Mouse (Mus musculus): ENCODE data around the gene Klf1.
A peak's percentile ranks its signal among the peaks of the same experiment; 100 is the strongest.

Klf1 gene

DNA sequence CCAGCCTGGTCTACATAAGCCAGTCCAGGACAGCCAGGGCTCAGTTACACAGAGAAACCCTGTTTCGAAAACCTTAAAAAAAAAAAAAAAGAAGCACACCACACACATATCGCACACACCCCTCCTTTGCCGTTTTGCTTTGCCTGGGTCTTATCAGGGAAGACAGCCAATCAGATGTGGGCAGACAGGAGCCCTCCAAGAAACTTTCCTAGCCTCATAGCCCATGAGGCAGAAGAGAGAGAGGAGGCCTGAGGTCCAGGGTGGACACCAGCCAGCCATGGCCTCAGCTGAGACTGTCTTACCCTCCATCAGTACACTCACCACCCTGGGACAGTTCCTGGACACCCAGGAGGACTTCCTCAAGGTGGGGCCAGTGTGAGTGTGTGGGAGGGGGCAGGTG is at the start of gene Klf1:
TSS of gene Klf1 (plus strand) at position 177 of the 400 bp plus-strand sequence.
- no peak for DNase-seq (ENCODE audit: low spot score)

DNA sequence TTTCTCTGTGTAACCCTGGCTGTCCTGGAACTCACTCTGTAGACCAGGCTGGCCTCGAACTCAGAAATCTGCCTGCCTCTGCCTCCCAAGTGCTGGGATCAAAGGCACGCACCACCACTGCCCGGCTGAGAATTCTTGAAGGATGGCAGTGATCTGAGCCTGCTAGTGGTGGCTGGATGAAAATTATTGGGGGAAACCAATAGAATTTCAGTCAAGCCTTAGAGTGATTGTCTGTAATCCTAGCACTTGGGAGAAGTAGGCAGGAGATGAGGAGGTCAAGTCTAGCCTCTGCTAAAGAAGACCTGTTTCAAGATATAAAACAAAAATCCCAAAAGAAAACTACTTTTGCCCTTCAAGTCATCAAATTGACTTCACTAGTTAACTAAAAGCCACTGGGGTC is 45.3 kb upstream of the Klf1 start:
- DNase-seq (ENCODE audit: low spot score): no peak

DNA sequence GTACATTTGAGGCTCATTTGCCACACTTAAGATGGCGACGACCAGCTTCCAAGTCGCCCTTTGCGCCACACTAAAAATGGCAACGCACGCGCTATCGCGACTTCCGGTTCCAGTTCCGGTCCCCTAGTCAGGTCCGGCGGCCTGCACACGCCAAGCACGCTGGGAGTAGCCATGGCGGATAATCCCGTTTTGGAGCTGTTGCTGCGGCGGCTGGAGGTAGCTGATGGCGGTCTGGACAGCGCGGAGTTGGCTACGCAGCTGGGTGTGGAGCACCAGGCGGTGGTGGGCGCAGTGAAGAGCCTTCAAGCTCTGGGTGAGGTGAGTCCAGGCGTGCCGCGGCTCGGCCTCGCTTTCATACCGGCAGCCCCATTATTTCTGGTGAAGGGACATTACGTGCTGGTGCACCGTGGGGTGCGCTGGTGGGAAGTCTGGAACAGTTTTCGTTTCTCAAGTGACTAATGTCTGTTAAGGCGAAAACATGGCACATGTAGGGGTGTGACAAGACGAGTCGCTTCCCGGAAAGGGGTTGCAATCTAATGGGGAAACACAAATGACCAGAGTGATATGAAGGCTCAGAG is 44.8 kb upstream of the Klf1 start, which contains the start of gene Farsa:
TSS of gene Farsa (plus strand) at position 126 of the 578 bp plus-strand sequence.
- peak; percentile 80 for DNase-seq (ENCODE audit: low spot score)

DNA sequence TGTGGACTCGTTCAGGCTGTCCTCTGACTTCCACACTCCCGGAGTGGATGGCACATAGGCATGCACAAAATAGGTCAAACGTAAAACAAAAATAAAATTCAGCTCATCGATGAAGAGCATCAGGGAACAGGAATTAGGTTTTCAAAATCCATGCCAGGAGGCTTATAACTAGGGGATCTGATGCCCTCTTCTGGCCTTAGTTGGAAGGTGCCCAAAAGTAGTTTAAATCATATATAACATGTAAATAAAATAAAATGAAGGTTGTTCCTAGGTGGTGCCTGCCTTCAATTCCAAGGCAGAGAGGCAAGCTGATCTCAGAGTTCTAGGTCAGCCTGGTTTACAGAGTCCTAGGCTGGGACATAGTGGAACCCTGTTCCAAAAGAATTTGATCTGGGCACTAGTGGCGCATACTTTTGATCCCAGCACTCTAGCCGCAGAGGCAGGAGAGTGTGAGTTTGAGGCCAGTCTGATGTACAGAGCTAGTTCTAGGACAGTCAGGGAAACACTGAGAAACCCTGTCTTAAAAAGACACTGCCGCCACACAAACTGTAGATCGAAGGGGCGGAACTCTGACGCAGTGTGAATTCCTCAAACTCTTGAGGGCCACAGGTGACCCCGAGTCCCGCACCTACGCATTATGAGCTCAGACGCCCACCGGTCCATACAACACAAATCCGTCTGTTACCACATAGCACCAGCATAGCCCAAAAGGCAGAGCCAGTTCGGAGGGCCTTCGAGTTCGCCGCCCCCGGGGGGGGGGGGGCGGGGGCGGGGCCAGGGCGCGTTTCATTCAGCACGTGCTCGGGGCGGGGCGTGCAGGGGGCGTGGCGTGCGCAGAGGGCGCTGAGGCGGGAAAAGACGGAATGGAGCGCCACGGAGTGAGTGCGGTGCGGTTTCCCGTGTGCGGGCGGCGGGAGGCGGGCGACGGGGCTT is 30.1 kb upstream of the Klf1 start, which contains the start of gene Syce2:
TSS of gene Syce2 (plus strand) at position 736 of the 933 bp plus-strand sequence.
- no peak for DNase-seq (ENCODE audit: low spot score)

DNA sequence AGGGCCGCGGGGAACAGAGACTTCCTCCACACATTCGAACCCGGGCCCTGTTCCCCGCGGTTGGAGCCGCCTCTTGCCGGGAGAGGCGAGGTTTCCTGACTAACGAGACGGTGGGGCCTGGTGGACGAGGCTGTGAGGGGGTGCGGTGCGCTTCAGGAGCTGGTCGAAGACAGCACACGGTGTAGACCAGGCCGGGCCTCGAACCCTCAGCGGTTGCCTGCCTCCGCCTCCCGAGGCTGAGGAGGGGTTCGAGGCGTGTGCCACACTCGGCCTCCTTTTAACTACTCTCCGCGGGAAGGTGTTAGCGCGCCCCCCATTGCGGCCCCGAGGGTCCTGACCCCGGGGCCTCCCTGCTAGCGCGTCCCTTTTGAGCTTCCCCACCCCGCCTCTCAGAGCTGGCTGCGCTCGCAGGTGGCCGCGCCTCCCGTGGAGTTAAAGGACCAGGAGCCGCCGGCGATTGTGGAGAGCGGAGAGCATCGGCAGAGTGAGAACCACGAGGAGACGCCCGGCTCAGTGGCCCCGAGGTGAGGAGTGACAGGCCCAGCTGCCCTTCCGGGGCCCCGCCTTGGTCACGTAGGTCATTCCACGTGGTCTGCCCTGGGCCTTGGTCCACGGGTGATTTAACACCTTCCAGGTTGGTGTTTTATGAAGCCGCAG is 29.3 kb upstream of the Klf1 start:
- no peak for DNase-seq (ENCODE audit: low spot score)

DNA sequence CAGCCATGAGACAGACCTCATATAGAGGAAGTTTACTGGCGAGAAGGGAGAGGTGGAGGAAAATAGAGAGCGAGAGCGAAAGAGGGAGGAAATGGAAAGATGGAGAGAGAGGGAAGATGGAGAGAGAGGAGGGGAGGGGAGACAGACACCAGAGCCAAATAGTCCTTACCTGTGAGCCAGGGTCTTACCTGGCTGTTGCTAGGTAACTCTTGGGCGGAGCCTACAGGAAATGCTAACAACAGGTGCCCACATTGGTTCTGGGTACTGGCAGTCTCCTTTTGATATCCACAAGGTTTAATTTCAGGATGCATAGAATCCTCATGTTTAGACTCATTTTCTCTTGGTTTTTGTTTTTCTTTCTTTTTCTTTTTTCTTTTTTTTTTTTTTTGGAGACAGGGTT is 28.7 kb upstream of the Klf1 start:
- DNase-seq (ENCODE audit: low spot score): no peak

DNA sequence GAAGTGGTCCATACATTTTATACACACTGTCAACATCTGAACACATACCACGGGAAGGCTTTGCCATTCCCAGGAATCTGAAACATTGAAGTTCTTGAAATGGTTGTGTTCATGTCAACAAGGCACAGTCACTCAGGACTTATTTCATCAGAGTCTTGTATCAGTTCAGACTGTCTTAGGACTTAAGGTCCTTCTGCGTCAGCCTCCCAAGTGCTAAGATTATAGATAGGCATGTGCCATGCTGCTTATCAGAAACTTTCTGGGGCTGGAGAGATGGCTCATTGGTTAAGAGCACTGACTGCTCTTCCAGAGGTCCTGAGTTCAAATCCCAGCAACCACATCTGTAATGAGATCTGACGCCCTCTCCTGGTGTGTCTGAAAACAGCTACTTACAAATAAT is 27.4 kb upstream of the Klf1 start:
- DNase-seq (ENCODE audit: low spot score): no peak

DNA sequence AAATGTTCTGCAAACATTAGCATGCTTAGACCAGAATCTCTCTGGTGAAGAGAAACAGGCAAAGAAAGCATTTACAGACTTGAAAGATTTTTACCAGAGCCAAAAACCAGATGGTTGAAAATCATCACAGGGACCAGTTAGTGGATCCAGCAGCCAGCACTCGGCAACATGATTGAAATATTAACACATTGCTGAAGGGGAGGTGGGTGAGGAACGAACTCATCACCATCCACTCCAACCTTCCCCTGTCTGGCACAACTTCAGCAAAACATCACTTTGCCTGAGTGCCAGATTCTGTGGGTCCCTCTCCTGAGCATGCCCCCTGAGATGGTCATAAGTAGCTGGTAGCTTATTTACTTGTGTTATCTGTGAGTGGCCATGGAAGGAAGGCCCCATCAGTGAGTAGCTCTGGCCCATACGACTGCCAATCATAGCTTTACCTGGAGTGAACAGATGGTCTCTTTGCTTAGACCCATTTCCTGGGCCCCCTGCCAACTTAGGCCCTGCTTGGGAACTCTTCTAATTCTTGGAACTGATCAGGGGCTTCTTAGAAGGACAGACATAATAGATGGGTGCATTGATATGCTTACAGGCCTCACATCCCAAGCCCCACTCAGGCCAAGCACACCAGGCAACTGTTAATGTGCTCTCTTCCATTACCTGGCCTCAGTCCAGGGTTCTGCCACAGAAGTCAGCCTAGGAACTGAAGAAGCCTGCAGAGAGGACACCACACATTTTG is 24.3 kb upstream of the Klf1 start:
- no peak for DNase-seq (ENCODE audit: low spot score)

DNA sequence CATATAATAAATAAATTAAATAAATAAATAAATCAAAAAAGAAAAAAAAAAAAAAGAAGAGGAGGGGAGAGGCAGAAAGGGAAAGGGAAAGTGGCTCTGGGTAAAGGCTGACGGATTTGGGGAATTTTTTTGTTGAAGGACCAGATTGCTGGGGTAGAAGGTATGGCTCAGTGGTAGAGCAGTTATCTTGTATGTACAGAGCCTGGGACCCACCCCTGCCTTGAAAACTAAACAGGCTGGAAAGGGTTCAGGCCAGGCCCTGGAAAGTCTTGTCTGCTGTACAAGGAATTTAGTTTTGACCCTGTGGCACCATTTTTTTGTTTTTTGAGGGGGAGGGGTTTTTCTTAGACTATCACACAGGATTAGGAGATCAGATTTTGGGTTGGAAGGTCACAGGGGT is 22.8 kb upstream of the Klf1 start:
- DNase-seq (ENCODE audit: low spot score): no peak

DNA sequence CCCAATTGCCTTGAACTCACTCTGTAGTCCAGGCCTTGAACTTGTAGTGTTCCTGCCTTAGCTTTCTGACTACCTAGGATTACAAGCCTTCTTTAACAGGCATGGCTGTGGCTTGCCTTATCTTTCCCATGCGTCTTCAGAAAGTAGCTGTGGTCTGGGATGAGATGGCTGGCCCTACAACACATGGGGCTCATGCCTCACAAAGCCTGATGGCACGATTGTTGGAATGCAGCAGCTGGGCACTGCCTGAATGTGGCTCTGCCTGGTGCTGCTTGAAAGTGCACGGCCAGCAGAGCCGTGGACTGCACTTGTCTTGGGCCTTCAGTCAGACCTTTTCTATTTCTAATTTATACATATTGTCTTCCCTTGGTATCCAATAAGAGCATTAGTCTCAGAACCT is 17.0 kb upstream of the Klf1 start:
- DNase-seq (ENCODE audit: low spot score): no peak

DNA sequence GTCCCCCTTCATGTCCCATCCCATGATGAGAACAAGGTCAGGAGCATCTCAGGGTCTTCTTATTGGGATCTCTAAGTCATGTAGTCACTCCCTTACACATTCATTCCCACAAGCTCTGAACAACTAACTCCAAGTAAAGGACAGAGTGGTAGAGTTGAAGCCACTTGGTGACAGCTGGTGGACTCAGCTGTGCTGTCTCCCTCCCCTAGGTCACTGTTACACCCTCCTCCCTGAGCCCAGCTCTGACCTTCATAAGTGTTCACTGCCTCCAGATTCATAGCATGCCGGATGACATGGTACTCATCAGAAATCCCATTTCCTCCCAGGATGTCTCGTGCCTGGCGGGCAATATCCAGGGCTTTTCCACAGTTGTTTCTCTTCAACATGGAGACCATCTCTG is 13.4 kb upstream of the Klf1 start:
- DNase-seq (ENCODE audit: low spot score): no peak

DNA sequence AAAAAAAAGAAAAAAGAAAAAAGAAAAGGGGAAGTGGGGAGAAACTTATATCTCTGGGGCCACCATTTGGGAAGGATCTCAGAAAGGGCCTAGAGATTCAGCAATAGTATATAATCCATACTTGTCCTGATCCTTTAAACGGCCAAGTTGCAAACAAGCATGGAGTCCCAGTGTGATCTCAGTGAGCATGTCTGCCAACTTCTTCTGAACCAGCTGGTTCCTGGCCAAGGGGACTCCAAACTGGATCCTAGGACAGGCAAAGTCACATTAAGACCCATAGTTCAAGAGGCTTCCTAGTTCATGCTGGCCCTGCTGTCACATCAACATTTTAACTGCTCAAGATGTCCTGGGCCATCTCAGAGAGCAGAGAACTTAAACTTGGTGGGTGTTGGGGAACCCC is 12.6 kb upstream of the Klf1 start:
- no peak for DNase-seq (ENCODE audit: low spot score)

DNA sequence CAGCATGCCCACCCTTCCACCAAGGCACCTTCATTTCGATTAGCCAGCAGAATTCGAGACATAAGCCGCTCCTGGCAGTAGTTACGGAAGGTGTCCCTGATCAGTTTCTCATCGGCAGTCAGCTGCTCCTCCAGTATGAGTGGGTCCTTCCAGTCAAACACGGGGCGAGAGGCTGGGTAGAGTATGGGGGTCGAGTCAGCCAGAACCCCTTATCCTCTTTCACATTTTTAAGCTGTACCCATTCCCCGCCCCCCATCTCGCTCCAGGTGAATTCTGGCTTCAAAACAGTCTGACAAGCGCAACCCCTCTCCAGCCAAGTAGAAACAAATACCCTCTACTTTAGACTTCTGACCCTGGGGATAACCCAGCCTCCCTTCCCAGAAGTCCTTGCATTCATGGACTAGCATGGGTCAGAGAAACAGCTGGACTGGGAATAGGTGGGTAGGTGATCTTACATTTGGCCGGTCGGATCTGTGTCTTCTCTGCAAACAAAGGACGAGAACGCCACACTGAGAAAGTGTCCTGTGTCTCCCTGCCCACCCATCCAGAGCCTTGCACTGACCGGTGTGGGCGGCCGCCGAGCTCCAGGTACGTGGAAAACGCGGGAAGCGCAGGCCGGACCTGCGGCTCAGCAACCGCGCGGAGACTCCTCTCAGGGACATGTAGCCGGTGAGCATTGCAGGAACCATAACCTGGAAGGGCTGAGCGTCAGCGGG is 8.6 kb upstream of the Klf1 start:
- no peak for DNase-seq (ENCODE audit: low spot score)

DNA sequence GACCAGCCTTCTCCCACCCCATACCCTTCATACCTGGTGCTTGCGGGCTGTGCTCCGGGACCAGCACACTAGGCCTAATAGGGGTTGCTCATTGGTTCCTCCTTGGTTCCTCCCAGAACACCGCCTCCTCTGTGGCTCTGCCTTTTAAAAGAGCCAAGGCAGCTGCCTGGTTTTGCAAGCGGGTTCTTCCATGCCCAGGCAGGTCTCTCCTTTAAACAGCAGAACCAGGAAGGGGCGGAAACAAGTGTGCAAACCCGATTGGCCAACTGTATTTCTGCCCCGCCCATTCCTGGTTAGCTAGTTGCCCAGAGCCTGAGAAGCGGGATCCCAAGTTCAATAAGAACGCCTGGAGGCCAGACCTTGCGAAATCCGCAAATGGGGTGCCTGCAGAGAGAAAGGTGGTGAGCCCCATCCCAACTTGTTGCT is 8.0 kb upstream of the Klf1 start, which contains the start of gene Gcdh:
TSS of gene Gcdh (minus strand) at position 213 of the 426 bp plus-strand sequence.
- peak; percentile 90 for DNase-seq (ENCODE audit: low spot score)

DNA sequence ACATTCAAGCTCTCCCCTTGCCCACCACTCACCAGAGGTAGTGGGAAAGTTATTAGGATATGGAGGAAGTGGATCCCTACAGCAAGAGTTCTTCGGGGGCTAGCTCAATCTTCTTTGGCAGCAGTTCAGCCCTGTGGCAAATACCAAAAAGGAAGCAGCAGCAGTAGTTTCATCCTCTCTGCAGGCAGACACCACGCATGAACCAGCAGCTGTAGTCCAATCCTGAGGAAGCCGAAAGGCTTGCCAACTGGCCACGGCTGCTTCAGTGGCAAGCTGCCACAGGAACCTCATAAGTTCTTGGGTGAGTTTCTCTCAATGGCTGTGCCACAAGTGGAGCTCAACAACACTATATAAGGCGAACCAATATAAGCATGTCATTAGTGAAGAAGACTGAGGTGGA is 5.8 kb upstream of the Klf1 start:
- no peak for DNase-seq (ENCODE audit: low spot score)

DNA sequence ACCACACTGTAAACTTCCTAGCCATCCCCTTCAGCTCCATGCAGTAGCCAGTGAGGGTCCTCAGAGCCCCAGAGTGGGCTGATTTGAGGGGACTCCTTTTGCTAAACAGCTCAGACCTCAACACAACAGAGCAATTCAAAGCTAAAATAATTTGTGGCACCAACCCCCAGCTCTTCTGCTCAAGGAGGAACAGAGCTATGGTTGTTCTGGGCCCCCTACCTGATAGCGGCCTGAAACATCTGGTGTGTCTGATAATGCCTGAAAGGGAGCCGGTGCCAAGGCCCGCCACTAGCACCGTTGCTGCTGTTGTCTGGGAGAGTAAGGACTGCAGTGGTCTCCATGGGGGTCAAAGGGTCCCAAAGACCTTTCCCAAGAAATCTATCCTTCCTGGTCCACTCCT is 657 bp upstream of the Klf1 start:
- no peak for DNase-seq (ENCODE audit: low spot score)

DNA sequence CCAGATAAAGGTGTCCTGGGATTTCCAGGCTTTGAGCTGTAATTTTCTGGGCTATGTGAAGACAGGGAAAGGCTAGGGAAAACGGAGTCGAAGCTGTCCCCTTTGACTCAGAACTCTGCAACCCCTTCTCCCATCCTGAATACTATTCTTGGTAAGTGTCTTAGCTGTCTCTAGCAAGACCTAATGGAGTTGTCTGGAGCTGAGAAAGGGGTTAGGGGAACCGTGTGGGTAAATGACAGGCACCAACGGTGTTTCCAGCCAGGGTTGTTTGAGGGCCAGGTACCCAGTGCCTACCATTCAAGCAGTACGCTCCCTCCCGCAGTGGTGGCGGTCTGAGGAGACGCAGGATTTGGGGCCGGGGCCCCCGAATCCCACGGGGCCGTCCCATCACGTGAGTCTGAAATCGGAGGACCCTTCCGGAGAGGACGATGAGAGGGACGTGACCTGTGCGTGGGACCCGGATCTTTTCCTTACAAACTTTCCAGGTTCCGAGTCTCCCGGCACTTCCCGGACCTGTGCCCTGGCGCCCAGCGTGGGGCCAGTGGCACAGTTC is 715 bp downstream of the Klf1 start:
- no peak for DNase-seq (ENCODE audit: low spot score)

DNA sequence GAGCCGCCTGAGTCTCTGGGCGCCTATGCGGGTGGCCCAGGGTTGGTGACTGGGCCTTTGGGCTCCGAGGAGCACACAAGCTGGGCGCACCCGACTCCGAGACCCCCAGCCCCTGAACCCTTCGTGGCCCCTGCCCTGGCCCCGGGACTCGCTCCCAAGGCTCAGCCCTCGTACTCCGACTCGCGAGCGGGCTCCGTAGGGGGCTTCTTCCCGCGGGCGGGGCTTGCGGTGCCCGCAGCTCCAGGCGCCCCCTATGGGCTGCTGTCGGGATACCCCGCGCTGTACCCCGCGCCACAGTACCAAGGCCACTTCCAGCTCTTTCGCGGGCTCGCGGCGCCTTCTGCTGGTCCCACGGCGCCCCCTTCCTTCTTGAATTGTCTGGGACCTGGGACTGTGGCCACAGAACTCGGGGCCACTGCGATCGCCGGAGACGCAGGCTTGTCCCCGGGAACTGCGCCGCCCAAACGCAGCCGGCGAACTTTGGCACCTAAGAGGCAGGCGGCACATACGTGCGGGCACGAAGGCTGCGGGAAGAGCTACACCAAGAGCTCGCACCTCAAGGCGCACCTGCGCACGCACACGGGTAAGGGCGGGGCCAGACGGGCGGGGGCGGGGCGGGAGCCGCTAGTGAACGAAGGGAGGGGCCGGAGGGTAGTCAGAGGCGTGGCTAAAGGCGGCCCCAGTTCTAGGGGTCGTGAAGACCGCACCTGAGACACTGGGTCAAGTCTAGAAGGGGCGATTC is 1.4 kb downstream of the Klf1 start:
- peak; percentile 86 for DNase-seq (ENCODE audit: low spot score)

DNA sequence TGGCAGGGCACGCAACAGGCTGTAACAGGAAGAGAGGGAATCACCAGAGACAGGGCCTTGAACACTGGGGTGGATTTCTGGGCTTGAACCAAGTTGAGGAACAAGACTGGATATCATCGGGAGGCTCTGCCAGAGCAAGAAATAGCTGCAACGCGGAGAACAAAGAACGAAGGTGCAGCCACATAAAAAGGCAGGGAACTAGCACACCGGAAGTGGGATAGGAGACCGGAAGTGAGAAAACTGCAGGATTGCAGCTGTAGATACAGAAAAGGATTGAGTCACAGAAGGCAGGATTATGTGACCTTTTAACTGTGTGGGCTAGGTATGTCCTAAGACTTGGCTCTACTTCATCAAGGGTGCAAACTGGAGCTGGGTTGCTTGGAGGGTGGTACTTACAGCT is 2.6 kb downstream of the Klf1 start:
- DNase-seq (ENCODE audit: low spot score): no peak

DNA sequence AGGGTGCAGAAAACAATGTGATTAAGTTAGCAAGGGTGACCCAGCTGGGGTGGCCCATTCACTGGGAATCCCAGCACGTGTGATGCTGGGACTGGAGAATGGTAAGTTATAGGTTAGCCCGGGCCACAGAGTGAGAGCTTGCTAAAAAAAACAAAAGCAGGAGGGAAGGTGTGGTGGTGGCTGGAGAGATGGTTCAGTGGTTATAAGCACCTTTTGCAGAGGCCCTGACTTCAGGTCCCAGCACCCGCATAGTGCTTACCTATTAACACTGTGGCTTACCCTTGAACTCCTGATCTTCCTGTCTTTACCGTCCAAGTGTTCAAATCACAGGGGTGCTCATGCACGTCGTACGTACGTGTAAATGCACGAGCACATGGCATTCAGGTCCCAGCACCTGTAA is 5.3 kb downstream of the Klf1 start:
- DNase-seq (ENCODE audit: low spot score): no peak
